Mouse (Mus musculus): ENCODE measurements around the gene Pxmp4.

Gene Pxmp4

DNA sequence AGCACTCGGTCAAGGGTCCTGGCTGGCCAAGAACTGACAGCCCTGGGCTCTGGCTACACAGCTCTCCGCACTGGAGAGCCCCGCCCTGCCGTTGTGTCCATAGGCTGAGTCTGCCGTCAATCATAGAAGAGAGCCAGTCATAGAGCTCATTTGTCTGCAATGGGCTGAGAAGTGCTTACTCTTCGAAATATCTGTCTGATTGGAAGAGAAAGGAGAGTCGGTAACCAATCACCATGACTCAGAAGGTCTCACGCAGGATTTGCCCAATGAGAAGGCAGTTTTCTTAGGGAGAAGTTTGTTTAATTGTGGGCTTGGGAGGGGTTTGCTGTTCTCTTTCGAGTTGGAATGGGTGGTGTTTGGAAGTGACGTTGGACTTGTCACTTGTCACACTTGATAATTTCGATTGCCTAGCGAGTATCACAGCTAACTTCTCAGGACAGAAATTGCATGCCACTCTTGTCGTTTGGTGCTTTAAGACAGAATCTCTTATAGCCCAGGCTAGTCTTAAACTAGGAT is at the start of gene Pxmp4:
Pxmp4 (minus strand) TSS at position 71 of the 516 bp plus-strand sequence.
- DNase-seq (ENCODE audit: low spot score in 2 of 2), result peak; percentile 99

DNA sequence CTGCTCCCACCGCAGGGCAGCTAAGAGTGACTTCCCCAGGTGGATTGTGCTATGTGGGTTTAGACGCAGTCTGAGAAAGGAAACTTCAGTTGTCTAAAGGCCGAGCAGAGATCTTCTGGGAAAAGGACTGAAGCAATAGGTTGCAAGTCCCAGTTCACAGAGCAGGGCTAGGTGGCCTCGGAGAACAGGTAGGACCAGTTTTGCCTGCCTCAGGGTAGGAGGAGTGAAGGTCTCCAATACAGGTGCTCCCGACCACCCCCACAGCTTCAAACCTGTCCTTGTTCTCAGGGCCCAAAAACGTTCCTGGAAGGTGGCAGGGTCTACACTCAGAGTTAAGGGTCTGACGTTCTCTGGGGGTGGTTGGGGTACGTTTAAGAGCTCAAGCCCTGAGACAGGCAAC is 47.9 kb upstream of the Pxmp4 start, which contains the start of gene Chmp4b:
Chmp4b (plus strand) TSS at position 343 of the 400 bp plus-strand sequence.
- no peak for DNase-seq (ENCODE audit: low spot score in 2 of 2)

DNA sequence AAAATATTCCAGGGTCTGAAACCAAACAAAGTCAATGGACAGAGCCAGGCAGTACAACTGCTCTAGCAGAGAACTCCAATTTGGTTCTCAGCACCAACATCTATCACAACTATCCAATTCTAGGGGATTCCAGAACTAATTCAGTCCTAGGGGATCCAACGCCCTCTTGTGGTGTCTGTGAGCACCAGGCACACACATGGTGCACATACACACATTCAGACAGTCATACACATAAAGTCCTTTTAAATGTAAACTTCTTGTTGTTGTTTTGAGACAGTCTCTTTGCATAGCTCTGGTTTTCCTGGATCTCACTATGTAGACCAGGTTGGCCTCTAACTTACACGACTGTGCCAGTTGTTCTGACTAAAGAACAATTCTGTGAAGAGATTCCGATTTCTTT is 46.9 kb upstream of the Pxmp4 start:
- DNase-seq (ENCODE audit: low spot score in 2 of 2), result no peak

DNA sequence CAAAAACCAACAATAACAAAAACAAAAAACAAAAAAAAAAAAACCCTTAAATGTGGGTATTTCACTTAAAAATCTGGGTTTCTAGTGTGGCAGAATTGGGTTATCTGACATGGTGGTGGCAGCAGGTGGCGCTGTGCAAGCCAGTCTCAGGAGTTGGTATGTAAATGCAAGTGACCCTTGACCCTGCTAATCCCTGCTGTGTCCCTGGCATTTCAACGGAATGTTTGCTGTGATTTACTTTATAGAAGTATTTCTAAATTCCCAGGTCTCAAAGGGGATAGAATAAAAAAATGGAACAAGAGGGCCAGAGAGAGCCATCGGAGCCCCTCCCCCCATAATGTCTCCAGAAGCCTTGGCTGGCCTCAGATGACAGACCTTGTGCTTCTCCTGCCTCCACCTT is 44.6 kb upstream of the Pxmp4 start:
- DNase-seq (ENCODE audit: low spot score in 2 of 2), result no peak

DNA sequence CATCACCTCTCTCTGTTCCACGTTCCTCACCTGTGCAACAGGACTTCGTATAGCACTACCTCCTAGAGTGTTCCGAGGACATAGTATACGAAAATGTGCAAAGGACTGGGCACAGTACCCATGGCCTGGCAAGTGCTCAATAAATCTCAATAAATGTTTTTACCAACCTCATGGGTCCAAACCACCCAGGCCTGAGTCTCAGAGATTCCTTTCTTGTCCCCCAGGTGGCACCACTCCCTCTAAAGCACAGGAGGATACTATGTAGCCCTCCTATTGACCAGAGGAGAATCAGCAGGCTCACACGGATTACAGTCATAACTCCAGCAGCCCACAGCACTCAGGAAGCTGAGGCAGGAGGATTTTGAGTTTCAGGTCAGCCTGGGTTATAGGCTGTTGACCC is 43.1 kb upstream of the Pxmp4 start:
- no peak for DNase-seq (ENCODE audit: low spot score in 2 of 2)

DNA sequence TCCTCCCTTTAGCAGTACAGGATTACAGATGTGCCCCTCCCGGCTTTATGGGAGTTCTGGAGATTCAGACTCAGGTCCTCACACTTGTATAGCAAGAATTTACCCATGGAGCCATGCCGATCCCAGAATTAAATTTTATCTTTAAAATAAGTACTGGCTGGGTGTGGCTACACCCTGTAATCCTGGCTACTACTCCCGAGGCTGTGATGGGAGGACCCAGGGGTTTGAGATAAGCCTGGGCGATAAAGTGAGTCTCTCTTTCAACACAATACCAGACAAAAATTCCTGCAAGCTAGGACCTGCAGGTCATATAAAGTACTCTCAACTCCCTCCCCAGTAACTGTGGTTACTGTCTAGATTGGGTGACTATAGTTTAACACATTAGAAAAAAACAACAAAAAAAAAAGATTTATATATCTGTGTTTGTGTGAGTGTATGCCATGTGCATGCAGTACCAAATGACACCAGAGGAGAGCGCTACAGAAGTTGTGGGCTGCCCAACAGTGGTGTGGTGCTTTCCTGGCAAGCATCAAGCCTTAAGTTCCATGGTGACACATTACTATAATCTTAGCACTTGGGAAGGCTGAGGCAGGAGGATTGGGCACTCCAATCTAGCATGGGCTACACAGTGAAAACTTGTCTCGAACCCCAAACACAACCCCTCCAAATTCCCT is 39.3 kb upstream of the Pxmp4 start:
- no peak for DNase-seq (ENCODE audit: low spot score in 2 of 2)

DNA sequence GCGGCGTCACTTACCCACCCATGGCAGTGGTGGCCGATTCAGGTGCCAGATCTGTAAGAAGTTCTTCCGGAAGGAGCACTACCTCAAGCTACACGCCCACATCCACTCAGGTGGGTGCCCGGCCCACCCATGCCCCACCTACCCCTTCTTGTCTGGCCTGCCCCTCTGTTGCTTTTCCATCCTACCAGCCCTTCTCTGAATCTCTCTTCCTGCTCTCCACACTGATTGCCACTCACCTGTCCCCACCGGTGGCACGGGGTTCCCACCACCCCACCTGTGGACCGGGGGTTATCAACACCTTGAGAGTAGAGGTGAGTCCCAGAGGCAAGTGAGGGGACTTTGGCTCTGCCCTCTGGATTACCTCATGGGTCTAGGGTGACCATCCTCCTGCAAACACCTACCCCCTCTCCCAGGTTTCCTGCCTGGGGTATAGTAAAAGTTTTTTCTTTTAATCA is 38.5 kb upstream of the Pxmp4 start:
- no peak for DNase-seq (ENCODE audit: low spot score in 2 of 2)

DNA sequence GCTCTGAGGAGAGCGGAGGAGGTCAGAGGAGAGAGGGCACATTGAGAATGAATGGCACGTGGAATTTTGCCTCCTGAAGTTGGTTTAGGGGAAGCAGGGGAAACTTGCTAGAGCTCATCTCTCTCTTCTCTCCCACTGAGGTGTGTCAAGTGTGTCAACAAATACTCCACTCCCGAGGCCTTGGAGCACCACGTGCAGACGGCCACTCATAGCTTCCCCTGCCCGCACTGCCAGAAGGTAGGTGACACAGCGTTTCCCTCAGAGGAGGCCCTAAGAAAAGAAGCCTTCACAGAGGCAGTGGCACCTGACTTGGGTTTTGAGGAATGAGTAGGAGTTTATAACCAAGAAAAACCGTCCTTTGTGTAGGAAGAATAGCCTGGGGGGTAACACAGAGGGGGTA is 37.7 kb upstream of the Pxmp4 start:
- DNase-seq (ENCODE audit: low spot score in 2 of 2), result no peak

DNA sequence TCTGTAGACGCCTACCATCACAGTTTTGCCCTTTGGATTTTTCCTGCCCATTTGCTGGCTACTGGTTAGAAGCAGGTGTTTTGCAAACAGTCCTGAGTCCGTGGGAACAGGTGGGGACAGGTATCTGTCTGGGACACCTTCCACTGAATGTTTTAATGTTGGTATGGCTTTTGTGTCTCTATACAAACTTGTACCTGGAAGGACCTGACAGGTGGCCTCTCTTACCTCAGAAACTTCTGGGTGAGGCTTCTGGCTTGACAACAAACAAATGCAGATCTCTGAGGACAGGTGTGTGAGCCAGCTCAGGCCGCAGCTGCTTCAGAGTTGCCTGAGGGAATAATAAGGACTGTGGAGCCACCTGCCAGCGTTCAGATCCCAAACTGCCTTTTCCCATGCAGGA is 35.6 kb upstream of the Pxmp4 start:
- no peak for DNase-seq (ENCODE audit: low spot score in 2 of 2)

DNA sequence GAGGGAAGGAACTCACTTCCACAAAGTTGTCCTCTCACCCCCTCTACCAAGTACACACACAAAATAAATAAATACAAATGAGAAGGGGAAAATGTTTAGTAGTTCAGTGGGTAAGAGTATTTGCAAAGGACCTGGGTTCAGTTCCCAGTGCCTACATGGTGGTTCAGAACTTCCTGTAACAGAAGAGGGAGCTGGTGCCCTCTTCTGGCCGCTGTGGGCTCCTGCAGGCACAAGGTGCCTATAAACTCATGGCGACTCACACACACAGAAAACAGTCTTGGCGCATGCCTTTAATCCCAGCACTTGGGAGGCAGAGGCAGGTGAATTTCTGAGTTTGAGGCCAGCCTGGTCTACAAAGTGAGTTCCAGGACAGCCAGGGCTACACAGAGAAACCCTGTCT is 35.0 kb upstream of the Pxmp4 start:
- no peak for DNase-seq (ENCODE audit: low spot score in 2 of 2)

DNA sequence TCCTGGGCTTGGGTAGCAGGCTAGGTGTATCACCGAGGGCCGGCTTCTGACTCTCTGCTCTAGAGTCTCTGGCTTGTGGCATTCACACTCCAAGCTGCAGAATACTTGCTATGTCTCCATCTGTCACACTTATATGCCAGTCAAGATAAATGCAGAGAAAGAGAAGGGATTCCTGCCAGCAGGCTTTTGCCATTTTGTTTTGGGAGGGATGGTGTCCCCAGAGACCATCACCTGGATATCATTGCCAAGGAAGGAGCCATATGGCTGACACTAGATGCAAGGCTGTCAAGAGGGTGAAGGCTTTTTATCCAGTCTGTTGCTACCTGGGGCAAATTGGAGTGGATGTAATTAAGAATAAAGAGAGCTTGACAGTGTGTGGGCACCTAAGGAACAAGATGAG is 32.3 kb upstream of the Pxmp4 start:
- no peak for DNase-seq (ENCODE audit: low spot score in 2 of 2)

DNA sequence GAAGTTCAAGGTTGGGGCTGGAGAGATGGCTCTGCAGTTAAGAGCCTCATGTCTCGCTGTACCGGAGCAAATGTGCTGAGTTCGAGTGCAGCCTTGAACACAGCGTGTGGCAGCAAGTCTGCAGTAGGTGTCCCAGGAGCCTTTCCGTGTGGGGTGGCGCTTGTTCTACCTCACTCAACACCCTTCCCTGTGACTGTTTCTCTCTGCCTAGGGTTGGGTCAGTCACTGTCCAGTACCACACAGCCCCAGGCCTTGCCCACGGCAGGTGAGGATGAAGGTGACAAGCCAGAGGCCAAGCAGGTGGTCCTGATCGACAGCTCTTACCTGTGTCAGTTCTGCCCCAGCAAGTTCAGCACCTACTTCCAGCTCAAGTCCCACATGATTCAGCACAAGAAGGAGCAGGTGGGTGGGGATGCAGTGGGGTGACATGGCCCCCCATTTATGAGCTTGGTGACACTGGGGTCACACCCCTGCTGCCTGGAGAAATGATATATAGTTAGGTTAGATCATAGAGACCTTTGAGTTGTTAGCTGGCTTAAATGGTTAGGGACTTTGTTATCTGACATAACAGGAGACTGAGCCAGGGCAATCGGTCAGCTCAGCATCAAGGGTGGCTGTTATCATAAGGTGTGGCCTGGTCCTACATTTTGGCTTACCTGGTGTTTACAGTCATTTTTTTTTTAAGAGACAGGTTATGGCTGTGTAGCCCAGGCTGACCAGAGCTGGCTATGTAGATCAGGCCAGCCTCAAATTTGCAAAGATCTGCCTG is 30.6 kb upstream of the Pxmp4 start:
- DNase-seq (ENCODE audit: low spot score in 2 of 2), result no peak

DNA sequence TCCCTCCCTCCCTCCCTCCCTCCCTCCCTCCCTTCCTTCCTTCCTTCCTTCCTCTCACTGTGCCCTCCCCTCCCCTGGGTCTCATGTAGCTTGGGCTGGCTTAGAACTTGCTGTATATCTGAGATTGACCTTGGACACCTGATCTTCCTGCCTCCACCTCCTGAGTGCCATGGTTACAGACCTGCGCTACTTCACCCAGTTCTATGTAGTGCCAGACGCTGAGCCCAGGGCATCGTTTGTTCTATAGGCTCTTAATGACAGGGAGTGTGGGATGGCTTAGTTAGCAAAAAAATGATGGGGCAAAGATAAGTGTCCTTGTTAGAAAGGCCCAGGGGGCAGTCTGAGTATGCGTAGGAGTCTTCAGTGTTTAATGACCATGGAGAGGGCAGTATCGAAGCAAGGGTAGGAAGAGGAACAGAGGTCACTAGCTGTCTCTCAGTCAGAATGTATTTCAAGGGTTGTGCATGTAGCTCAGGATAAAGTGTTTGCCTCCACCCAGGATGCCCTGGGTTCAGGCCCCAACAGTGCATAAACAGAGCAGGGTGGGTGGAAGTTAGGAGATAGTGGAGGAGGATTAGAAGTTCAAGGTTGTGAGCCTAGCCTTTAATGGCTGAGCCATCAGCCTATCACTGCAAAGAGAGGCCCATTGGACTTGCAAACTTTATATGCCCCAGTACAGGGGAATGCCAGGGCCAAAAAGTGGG is 29.7 kb upstream of the Pxmp4 start:
- DNase-seq (ENCODE audit: low spot score in 2 of 2), result no peak

DNA sequence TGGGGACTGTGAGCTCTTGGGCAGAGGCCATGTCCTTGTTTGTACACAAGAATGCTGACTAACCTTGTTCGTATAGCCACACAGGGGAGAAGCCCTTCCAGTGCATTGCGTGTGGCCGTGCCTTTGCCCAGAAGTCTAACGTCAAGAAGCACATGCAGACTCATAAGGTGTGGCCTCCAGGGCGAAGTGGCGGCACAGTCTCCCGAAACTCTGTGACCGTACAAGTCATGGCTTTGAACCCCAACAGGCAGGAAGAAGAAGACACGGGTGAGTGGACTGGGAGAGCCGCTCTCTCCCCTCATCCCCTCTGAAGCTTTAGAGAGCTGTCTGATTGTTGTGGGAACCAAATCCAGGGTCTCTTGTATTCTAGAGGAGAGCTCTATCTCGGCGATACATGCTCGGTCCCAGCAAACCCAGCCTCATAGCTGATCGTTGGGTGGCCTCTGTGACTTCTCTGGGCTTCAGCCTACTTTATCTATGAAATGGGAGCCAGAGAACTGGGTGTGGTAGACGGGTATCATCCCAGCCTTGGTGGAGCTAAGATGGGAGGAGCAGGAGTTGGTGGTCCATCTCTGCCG is 28.8 kb upstream of the Pxmp4 start:
- no peak for DNase-seq (ENCODE audit: low spot score in 2 of 2)

DNA sequence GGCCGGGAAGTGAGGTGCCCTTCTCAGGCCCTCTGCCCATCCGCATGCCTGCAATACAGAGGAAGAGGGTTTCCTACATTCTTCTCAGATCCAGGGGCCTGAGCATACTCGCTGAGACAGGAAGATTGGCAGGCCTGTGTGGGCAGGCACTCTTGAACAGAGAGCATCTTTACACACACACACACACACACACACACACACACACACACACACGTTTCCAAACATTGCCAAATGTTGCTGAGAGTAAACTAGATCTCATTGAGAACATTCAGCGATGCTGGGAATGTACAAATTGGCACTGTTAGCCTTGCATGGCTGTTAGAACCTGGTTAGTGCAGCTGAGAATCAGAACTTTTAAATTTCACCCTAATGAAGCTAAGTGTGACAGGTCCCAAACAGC is 27.0 kb upstream of the Pxmp4 start:
- DNase-seq (ENCODE audit: low spot score in 2 of 2), result no peak

DNA sequence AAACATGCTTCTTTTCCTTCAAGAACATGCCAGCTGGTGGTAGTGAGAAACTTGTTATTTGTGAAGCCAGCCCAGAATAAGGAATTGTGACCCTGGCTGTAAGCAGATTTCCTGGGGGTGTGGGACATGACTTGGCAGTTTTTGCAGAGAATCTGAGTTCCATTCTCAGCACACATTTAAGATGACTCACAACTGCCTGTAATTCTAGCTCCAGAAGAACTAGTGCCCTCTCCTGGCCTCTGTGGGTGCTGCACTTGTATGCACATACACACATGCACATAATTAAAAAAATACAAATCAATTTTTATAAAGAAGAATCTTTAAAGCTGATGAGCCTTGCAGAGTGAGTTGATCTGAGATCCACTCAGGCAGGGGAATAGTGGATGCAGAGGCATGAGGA is 20.6 kb upstream of the Pxmp4 start:
- DNase-seq (ENCODE audit: low spot score in 2 of 2), result no peak

DNA sequence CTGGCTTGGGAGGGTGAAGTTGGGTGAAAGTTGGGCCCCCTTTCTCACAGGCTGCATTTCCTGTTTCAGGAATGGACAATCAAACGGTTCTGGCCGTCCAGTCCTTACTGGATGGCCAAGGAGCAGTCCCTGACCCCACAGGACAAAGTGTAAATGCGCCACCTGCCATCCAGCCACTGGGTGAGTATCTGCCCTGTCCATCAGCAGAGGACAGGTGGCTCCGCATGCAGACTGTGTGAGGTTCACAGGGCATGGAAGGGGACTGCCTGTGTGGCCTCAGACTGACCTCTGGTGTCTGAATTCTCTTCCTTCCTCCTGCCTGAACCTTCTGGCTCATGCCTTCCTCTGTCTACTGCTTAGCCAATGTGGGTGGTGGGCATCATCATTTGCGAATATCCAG is 18.2 kb upstream of the Pxmp4 start:
- no peak for DNase-seq (ENCODE audit: low spot score in 2 of 2)

DNA sequence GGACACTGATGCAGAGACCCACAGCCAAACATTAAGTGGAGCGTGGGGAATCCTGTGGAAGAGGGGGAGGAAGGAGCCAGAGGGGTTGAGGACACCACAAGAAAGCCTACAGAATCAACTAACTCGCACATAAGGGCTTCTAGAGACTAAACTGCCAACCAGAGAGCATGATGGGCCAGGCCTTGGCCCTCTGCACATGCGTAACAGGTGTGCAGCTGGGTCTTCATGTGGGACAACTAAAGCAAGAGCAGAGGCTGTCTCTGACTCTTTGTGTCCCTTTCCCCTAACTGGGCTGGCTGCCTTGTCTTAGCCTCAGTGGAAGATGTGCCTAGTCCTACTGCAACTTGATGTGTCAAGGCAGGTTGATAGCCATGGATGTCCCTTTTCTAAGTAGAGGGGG is 13.6 kb upstream of the Pxmp4 start:
- no peak for DNase-seq (ENCODE audit: low spot score in 2 of 2)

DNA sequence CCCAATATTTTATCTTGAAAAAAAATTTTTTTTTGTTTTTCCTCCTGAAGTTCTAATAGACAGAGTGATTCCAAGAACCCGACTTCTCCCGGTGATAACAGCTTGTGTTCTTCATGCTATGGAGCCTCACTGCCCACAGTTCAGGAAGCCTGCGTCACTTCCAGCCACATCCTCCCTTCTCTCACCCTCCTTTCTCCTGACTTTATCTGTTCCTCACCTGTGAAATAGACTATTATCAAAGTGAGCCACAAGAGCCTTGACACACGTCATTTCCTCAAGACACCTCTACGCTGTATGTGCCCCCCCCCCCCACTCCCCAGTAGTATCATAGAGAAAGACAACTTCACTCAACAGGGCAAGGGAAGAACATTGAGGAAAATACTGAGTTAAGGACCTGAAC is 12.2 kb upstream of the Pxmp4 start:
- DNase-seq (ENCODE audit: low spot score in 2 of 2), result no peak

DNA sequence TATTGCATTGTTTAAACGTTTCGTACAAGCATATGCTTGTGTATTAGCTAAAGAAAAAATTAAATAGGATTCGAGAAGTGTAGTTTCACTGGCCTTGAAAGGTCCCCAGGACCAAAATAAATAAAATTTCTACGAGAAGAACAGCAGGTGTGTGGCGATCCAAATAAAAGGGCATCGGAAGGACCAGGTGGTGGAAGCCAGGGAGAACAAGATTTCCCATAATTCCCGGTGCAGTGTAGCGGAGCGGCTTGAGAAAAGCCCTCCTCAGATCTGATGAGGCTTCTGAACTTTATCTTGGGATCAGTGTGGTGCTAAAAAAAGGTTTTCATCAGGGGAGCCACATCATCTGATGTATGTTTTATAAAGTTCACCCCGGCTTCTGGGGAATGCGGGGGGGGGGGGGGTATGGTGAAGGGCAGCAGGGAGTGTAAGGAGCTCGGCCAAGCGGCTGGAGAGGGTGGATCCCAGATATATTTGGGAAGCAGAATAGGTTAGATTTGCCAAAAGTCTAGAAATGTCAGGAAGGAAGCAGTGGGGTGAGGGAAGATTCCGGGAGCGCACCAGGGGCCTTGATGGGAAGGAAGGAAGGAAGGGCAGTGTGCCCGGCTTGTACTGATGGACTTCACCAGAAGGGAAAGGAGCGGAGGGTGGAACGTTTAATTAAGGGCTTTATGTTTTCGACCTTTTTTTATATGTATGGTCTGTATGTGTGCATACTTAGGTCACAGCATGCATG is 11.5 kb upstream of the Pxmp4 start:
- DNase-seq (ENCODE audit: low spot score in 2 of 2), result no peak

All from right cerebral cortex, postnatal 36 days (tissue).